Mouse (Mus musculus) gastrocnemius, postnatal 10 days (tissue): ENCODE measurements around the gene Gm44503. TPM values are rescaled to one million over a fixed set of nuclear protein-coding genes. Genes with fewer than 3 reads are reported as not detected.

ENCODE experiments used
- DNase-seq: peaks from one replicate; pipeline ENCODE4 v3.0.0; 2021; ENCODE audit warnings: mixed read lengths
- long read RNA-seq, 2 experiments: library from polyadenylated mRNA; stranded (forward); transcript quantifications; one replicate each; pipeline ENCODE4 v2.0.0; 2021
- total RNA-seq, 2 experiments: library from RNA; stranded (reverse); gene quantifications; 2 replicates each; pipeline ENCODE4 v1.2.3; 2021

Gene Gm44503
- not detected for total RNA-seq
- long read RNA-seq, experiment 1: 0 reads
- long read RNA-seq, experiment 2: 0 reads

GRCm38 (mm10) chr9:72958521-72959450, at the start of gene Gm44503, which contains the start of gene Dyx1c1:
Gene Gm44503 (plus strand): TSS chr9:72958852.
Gene Dyx1c1 (plus strand): TSS chr9:72958785.
- DNase-seq: peak; percentile 58

DNA sequence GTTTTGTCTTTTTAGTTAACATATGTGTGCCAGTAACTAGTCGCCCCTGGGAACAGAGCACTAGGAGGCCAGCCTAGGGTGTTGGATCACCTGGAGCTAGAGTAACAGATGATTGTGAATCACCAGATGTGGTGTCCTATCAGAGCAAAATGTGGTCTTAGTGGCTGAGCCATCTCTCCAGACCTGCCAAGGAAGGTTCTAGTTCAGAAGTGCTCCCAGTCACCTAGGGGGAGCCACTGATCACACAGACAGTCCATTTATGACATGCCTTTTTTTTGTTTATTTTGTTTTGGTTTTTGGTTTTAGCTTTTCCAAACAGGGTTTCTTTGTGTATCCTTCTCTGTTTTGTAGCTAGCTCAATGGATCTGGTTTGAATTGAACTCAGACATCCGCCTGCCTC, 47.3 kb upstream of the Gm44503 start:
- no peak for DNase-seq

- no peak for DNase-seq
Measured at GRCm38 (mm10) chr9:72913551-72913950, 45.1 kb upstream of the Gm44503 start.

GRCm38 (mm10) chr9:72915728-72916127, 42.9 kb upstream of the Gm44503 start:
- DNase-seq: no peak

- DNase-seq: no peak
Measured at GRCm38 (mm10) chr9:72923068-72923467, 35.6 kb upstream of the Gm44503 start.

GRCm38 (mm10) chr9:72925021-72925934, 33.4 kb upstream of the Gm44503 start, which contains the start of gene Pygo1:
Gene Pygo1 (plus strand): TSS chr9:72925645.
- DNase-seq: peak; percentile 60

DNA sequence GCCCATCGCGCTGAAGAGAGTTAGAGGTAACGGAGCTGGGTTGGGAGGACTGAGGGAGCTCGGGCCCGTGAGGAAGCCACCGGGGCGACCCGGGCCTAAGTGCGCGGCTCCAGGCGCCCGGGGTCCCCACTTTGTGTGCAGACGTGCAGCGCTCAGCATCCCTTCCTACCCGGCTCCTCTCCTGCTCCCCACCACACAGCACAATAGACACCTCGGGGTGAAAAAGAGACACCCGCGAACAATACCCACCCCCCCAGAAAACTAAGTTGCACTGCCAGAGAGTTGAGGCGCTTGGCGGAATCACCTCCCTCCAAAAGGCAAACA, 32.8 kb upstream of the Gm44503 start:
- no peak for DNase-seq

- DNase-seq: no peak
Measured at GRCm38 (mm10) chr9:72931166-72931790, 27.4 kb upstream of the Gm44503 start.

- DNase-seq: no peak
Measured at GRCm38 (mm10) chr9:72935309-72935708, 23.3 kb upstream of the Gm44503 start.

GRCm38 (mm10) chr9:72936301-72936700, 22.4 kb upstream of the Gm44503 start:
- DNase-seq: no peak

- DNase-seq: no peak
Measured at GRCm38 (mm10) chr9:72943424-72943823, 15.2 kb upstream of the Gm44503 start.

- DNase-seq: no peak
Measured at GRCm38 (mm10) chr9:72944286-72944685, 14.4 kb upstream of the Gm44503 start.

- no peak for DNase-seq
Measured at GRCm38 (mm10) chr9:72947010-72947409, 11.6 kb upstream of the Gm44503 start.

- no peak for DNase-seq
Measured at GRCm38 (mm10) chr9:72949572-72949971, 9.1 kb upstream of the Gm44503 start.

GRCm38 (mm10) chr9:72954746-72955145, 3.9 kb upstream of the Gm44503 start:
- no peak for DNase-seq

- DNase-seq: peak; percentile 20
Measured at GRCm38 (mm10) chr9:72955546-72955945, 3.1 kb upstream of the Gm44503 start.

- no peak for DNase-seq
Measured at GRCm38 (mm10) chr9:72961346-72961745, 2.7 kb downstream of the Gm44503 start.

DNA sequence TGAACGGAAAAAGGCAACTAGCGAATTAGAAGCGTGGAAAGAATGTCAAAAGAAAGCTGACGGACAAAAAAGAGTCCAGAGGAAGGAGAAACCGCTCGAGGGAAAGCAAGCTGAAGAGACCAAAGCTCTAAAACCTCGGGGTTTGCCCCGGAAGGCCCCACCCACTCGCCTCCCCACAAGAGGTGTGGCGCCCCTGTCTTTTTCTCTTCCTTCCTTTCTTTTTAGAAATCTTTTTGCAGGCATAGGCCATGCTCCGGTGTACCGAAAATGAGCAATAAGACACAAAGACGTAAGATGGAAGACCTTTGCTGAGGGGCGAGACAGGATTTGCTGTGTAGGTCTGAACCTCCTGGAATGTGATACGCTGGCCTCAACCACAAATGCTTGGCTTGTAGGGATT, 3.3 kb downstream of the Gm44503 start:
- no peak for DNase-seq

- no peak for DNase-seq
Measured at GRCm38 (mm10) chr9:72968349-72969061, 9.9 kb downstream of the Gm44503 start.

- DNase-seq: no peak
Measured at GRCm38 (mm10) chr9:72969874-72970273, 11.2 kb downstream of the Gm44503 start.

DNA sequence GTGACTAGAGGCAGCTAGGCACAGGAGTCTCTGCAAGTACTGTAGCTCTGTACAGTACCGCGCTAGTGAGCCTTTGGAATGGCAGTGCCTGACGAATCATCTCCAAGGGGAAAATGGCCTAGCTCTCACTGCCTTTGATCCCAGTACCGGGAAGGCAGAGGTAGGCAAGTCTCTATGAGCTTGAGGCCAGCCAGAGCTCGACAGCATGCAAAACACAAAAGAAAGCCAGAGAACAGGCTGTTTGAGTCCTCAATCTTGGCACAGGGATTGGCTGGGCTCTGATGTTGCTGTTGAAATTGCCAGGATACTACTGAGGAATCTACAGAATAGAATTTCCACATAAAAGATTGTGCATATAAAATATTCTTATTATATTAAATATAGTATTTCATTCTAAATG, 13.8 kb downstream of the Gm44503 start:
- no peak for DNase-seq

- DNase-seq: no peak
Measured at GRCm38 (mm10) chr9:72972984-72973383, 14.3 kb downstream of the Gm44503 start.
